Mouse (Mus musculus) midbrain, embryonic 11.5 days (tissue): ENCODE measurements around the gene Syvn1. TPM values are rescaled to one million over a fixed set of nuclear protein-coding genes. Genes with fewer than 3 reads are reported as not detected.

ENCODE experiments used
- ATAC-seq: fragments of 200-750 bp; cut with Nextera tagmentation; 2 replicates; pipeline ENCODE4 v1.8.0; 2017; ENCODE audit warnings: moderate TSS enrichment, moderate library complexity; ENCODE audit not compliant: low FRiP score
- DNase-seq: peaks from one replicate; pipeline ENCODE4 v3.0.0; 2015; ENCODE audit warnings: low spot score; ENCODE audit errors: missing footprints
- H3K27ac ChIP-seq: fragments of 300-500 bp; sonication (generic); 2 replicates; pipeline ENCODE4 v1.5.1; 2014; ENCODE audit warnings: low read depth, low read length
- H3K27me3 ChIP-seq: fragments of 300-500 bp; sonication (generic); 2 replicates; pipeline ENCODE4 v1.6.1; 2014; ENCODE audit warnings: mild to moderate bottlenecking, low read length, moderate library complexity, mixed read lengths; ENCODE audit not compliant: control insufficient read depth, insufficient read depth
- H3K36me3 ChIP-seq: fragments of 300-500 bp; sonication (generic); 2 replicates; pipeline ENCODE4 v1.6.1; 2014; ENCODE audit warnings: mild to moderate bottlenecking, low read length, moderate library complexity, mixed read lengths; ENCODE audit not compliant: control insufficient read depth, insufficient read depth
- H3K4me1 ChIP-seq: fragments of 300-500 bp; sonication (generic); 2 replicates; pipeline ENCODE4 v1.6.1; 2014; ENCODE audit warnings: low read length; ENCODE audit not compliant: control insufficient read depth, insufficient read depth
- H3K4me2 ChIP-seq: fragments of 300-500 bp; sonication (generic); 2 replicates; pipeline ENCODE4 v1.6.1; 2014; ENCODE audit warnings: mild to moderate bottlenecking, moderate library complexity
- H3K4me3 ChIP-seq: fragments of 300-500 bp; sonication (generic); 2 replicates; pipeline ENCODE4 v1.5.1; 2014; ENCODE audit warnings: low read depth, low read length
- H3K9ac ChIP-seq: fragments of 300-500 bp; sonication (generic); 2 replicates; pipeline ENCODE4 v1.6.1; 2014; ENCODE audit warnings: low read length
- H3K9me3 ChIP-seq: fragments of 300-500 bp; sonication (generic); 2 replicates; pipeline ENCODE4 v1.6.1; 2016; ENCODE audit warnings: low read length; ENCODE audit not compliant: control insufficient read depth
- WGBS: fragments of 180-500 bp; shearing (Covaris S2); extraction: QIAGEN DNeasy Blood & Tissue Kit; methylation state at CpG from one replicate; pipeline ENCODE4 v1.1.7; 2014; 5-methylcytosine and 5-hydroxymethylcytosine counted together
- polyA plus RNA-seq: library from polyadenylated mRNA; unstranded; fragments of >200 nt; fragmentation: Nextera tagmentation; extraction: Ambion mirVana; gene quantifications from 2 replicates; pipeline ENCODE4 v1.2.1, GENCODE M21; 2014

Gene Syvn1
- polyA plus RNA-seq, 1 experiment from 2014 or later, result 23.1 TPM

DNA sequence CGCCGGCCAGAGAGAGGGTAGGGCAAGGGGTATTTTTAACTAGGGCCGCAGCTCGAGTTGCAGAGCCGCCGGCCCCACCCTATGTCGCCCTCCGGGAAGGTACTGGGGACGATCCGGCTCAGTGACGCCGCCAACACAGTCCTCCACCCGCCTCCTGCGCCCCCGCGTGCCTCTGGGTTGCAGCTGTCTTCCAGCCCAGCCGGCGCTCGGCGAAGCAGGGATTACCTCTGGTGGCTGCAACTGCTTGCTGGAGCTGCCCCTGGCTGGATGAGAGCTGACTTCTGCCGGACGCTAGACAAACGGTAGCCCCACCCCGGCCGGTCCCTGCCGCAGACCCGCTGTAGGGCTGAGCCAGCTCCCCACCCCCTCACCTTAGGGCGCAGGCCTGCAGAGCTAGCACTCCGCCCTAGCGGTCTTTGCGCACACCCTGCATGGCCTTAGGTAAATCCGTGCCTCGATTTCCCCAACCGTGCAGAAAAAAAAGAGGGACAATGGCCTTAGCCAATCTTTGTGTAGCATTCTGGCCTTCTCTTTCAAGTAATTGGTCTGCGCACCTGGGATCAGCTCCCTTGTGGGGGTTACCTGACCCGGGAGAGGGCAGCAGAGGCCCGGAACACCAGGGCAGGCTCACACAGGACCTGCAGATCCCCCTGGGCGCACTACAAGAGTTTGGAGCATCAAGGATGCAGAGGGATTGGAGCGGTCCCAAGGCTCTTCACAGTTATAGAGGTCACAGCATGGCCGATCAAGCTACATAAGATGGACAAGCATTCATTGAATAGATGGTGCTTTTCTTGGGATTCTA is 30.7 kb upstream of the Syvn1 start, which contains the start of gene Capn1:
Capn1 (minus strand) TSS at position 387 of the 805 bp plus-strand sequence.
- Histone ChIP-seq H3K9me3 (no peaks in the 10 kb centered on the region), H3K4me3 (peak within 1 kb of the TSS; percentile 46), H3K36me3 (no peaks in the 10 kb centered on the region), H3K9ac (peak within 1 kb of the TSS; percentile 60), H3K4me1 (peaks cover 3% of the 10 kb centered on the region), H3K27ac (0 out of 2 replicates have a peak within 1 kb of the TSS, but pooled peaks have one; percentile 10), H3K27me3 (peaks cover 20% of the 10 kb centered on the region), H3K4me2 (peak within 1 kb of the TSS; percentile 85)
- peak; percentile 82 for ATAC-seq
- WGBS, result 2% methylated on average over 40 of the region's 40 CpGs
- peak; percentile 96 for DNase-seq

DNA sequence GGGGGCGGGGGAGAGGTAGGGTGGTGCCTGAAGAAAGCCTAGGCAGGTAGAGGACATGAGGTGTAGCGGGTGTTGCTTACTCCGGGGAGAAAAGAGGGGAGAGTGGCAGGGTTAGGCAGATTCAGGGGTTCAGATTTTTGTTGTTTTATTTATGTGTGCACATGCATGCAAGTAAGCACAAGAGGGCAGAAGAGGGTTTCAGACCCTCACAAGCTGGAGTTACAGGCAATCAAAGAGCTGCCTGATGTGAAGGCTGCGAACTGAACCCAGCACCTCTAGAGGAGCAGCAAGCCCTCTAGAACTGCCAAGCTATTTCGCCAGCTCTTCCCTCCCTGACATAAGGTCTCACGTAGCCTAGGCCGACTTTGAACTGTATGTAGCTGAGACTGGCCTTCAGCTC is 29.8 kb upstream of the Syvn1 start:
- Histone ChIP-seq H3K4me1 (peaks cover 3% of the 10 kb centered on the region), H3K9ac (no peak overlapping the region), H3K4me2 (no peak overlapping the region), H3K36me3 (no peaks in the 10 kb centered on the region), H3K4me3 (no peak overlapping the region), H3K27ac (no peak overlapping the region), H3K27me3 (peaks cover 20% of the 10 kb centered on the region), H3K9me3 (no peaks in the 10 kb centered on the region)
- no peak for ATAC-seq
- no peak for DNase-seq
- 42% methylated on average over 7 of the region's 7 CpGs for WGBS

DNA sequence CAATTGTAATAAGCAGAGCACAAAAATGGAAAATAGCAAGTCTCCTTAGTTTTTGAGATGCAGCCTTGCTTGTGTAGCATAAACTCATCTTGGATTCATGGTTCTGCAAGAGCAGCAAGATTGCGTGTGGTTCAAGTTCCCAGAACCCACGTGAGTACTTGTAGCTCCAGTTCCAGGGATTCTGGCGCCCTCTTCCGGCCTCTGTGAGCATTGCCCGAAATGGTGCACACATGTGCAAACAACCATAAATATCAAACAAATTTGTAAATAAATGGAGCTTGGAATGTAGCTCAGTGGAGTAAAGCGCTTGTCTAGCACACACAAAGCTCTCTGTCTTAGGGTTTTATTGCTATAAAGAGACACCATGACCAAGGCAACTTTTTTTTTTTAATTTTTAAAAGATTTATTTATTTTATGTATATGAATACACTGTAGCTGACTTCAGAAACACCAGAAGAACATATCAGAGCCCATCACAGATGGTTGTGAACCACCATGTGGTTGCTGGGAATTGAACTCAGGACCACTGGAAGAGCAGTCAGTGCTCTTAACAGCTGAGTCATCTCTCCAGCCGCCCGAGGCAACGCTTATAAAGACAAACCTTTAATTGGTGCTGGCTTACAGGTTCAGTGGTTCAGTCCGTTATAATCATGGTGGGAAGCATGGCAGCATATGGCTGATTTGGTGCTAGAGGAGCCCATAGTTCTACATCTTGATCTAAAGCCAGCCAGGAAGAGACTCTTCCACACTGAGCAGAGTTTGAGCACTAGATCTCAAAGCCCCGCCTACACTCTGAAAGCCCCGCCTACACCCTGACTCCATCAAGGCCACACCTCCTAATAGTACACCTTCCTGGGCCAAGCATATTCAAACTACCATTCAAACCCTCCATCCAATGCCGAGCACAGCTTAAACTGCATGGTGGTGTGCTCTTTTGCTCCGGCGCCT is 28.0 kb upstream of the Syvn1 start:
- ATAC-seq (no peak), DNase-seq (peak; percentile 98)
- H3K9me3 ChIP-seq, result no peaks in the 10 kb centered on the region
- H3K4me1 ChIP-seq, result peaks cover 3% of the 10 kb centered on the region
- H3K4me3 ChIP-seq, result no peak overlapping the region
- H3K27ac ChIP-seq, result no peak overlapping the region
- peaks cover 20% of the 10 kb centered on the region for H3K27me3 ChIP-seq
- no peak overlapping the region for H3K9ac ChIP-seq
- 28% methylated on average over 15 of the region's 15 CpGs for WGBS
- no peak overlapping the region for H3K4me2 ChIP-seq
- H3K36me3 ChIP-seq, result no peaks in the 10 kb centered on the region

DNA sequence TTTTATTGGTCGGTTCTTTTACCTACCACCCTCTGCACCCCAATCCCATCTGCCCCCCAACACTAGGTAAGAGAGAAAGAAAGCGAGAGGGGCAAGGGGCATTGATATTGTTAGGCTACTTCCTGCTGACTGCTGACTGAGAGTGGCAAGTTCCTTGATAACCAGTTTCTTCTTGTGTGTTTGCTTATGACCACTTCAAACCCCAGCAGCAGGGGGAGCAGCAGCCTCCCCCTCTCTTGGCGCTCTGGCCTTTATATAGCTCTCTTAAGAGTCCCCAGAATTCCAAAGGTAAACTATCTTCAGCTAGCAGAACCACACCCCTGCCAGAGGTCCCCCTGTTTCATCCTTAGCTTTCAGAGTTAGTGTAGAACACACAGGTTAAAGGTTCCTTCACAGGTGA is 26.1 kb upstream of the Syvn1 start:
- H3K4me3 ChIP-seq, result no peak overlapping the region
- WGBS, result 60% methylated on average over 3 of the region's 3 CpGs
- no peak overlapping the region for H3K9ac ChIP-seq
- no peak overlapping the region for H3K4me2 ChIP-seq
- H3K36me3 ChIP-seq, result no peaks in the 10 kb centered on the region
- H3K4me1 ChIP-seq, result peaks cover 3% of the 10 kb centered on the region
- H3K9me3 ChIP-seq, result no peaks in the 10 kb centered on the region
- H3K27ac ChIP-seq, result no peak overlapping the region
- DNase-seq (no peak), ATAC-seq (no peak)
- peaks cover 12% of the 10 kb centered on the region for H3K27me3 ChIP-seq

DNA sequence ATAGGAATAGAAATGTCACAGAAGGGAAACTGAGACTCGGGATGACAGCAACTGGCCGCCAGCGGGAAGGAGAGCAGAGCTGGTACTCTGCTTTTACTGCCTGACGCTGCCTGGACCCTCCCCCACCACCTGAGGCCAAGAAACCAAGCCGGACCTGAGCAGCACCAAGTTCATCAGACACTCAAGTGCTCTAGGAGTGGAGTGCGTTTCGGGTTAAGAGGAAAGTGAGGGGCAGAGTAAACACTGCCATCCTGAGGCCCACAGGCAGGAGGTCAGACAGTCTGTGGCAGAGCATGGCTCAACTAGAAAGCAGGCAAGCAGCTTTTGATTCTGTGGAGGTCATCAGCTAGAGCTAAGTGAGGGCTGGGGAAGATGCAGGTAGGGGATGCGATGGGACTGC is 23.3 kb upstream of the Syvn1 start:
- H3K4me3 ChIP-seq, result no peak overlapping the region
- no peak overlapping the region for H3K4me2 ChIP-seq
- no peaks in the 10 kb centered on the region for H3K36me3 ChIP-seq
- no peaks in the 10 kb centered on the region for H3K27me3 ChIP-seq
- DNase-seq, result no peak
- WGBS, result 64% methylated on average over 8 of the region's 8 CpGs
- no peaks in the 10 kb centered on the region for H3K4me1 ChIP-seq
- H3K27ac ChIP-seq, result no peak overlapping the region
- ATAC-seq, result no peak
- H3K9me3 ChIP-seq, result no peaks in the 10 kb centered on the region
- no peak overlapping the region for H3K9ac ChIP-seq

DNA sequence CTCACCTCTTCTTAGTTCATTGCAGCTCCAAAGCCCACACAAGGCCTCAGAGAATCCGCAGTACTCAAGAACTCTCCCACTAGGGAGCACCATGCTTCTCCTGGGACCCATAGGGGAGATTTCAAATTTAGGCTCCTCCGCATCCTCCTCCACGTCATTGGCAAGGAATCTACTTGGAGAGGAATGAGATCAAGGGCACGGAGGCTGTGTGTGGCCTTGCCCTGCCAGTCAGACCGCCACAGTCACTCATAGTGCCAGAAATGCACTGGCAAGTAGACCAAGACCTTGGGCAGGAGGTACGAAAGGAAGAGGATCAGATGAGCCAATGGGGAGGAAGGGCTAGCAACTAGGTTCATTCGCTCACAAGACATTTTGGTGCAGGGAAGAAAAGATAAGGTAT is 22.4 kb upstream of the Syvn1 start:
- H3K4me2 ChIP-seq, result no peak overlapping the region
- no peaks in the 10 kb centered on the region for H3K9me3 ChIP-seq
- no peak overlapping the region for H3K27ac ChIP-seq
- H3K9ac ChIP-seq, result peak overlapping the region; percentile 20; the same call in 1 of the 2 replicates
- no peaks in the 10 kb centered on the region for H3K27me3 ChIP-seq
- DNase-seq, result no peak
- WGBS, result 90% methylated on average over 7 of the region's 7 CpGs
- H3K4me1 ChIP-seq, result no peaks in the 10 kb centered on the region
- H3K4me3 ChIP-seq, result no peak overlapping the region
- no peaks in the 10 kb centered on the region for H3K36me3 ChIP-seq
- no peak for ATAC-seq

DNA sequence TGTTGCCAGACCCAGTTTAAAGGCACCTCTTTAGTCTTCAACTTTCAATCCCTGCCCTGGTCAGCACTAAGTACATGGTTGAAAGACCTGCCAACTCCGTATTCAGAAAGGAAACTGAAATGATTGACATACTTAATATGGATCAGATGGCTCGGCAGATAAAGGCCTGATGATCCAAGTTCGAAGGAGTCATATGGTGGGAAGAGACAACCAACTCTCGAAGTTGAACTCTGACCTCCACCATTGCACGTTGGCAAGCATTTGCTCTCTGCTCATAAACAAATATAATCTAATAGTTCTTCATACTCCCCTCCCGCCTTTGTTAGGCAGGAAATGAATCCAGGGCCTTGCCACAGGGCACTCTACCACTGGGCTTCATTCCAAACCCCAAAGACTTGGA is 17.4 kb upstream of the Syvn1 start:
- no peaks in the 10 kb centered on the region for H3K27me3 ChIP-seq
- H3K4me2 ChIP-seq, result no peak overlapping the region
- no peak overlapping the region for H3K9ac ChIP-seq
- H3K4me3 ChIP-seq, result no peak overlapping the region
- no peak overlapping the region for H3K27ac ChIP-seq
- no peaks in the 10 kb centered on the region for H3K4me1 ChIP-seq
- ATAC-seq, result no peak
- no peaks in the 10 kb centered on the region for H3K9me3 ChIP-seq
- no peak for DNase-seq
- no peaks in the 10 kb centered on the region for H3K36me3 ChIP-seq
- WGBS, result 90% methylated on average over 6 of the region's 6 CpGs

DNA sequence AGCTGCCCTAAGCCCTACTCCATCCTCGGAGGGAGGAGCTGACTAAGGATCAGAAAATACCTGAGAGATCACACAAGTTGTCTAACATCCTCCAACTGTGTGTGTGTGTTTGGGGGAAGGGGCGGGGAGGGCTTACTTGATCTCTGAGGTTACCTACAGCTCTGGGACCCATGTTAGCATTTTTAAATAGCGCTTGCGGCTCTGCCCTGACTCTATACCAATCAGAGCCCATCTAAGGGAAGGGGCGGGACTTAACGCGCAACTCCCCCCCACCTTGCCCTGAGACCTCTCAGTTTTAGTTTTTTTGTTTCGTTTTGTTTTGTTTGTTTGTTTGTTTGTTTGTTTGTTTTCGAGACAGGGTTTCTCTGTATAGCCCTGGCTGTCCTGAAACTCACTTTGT is 16.9 kb upstream of the Syvn1 start:
- Histone ChIP-seq H3K27me3 (no peaks in the 10 kb centered on the region), H3K4me3 (no peak overlapping the region), H3K36me3 (no peaks in the 10 kb centered on the region), H3K27ac (no peak overlapping the region), H3K9ac (no peak overlapping the region), H3K4me1 (no peaks in the 10 kb centered on the region), H3K9me3 (no peaks in the 10 kb centered on the region), H3K4me2 (no peak overlapping the region)
- DNase-seq (no peak), ATAC-seq (no peak)
- 77% methylated on average over 9 of the region's 9 CpGs for WGBS
